Mouse (Mus musculus): ENCODE measurements around the gene Smagp. TPM values are rescaled to one million over a fixed set of nuclear protein-coding genes. Genes with fewer than 3 reads are reported as not detected.

Smagp gene
- polyA plus RNA-seq, 1 experiment from 2014 or later, result 15.0 TPM

DNA sequence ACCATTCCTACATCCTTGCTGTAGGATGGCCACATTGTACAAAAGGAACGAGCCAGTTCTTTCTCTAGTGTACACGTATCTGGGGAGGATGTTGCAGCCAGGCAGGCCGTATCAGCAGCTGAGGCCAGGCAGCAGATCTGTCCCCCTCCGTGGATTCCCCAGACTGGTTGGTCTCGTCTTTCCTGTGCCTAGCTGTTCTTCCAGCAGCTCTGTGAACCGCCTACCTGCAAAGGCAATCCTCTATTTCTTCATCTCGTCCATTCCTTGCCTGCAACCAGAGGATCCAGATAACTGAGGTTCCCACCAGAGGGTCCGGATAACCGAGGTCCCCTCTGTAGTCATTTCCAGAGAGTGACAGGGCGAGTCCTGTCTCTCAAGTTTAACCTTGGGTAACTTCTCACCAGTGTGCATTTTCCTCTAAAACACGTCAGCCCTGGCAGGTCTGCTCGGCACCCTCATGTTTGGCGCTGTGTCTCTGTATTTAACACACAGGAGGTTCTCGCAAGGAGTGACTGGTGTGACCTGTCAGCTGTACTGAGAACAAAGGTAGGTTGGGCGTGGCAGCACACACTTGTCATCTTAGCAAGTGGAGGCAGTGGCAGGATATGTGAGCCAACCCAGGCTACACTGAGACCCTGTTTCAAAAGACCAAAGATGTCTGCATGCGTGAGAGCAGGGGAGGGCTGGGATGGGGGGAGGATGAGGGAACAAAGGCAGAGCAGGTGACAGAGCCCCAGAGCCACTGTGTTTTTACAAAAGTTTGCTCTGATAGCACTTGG is 3.4 kb upstream of the Smagp start:
- Histone ChIP-seq H3K4me3 (no peak overlapping the region), H3K27me3 (replicated peaks) (peaks cover 29% of the 10 kb centered on the region), H3K4me2 (no peak overlapping the region), H3K9me3 (replicated peaks) (no peaks in the 10 kb centered on the region), H3K9ac (peak overlapping the region; percentile 8), H3K4me1 (replicated peaks) (peaks cover 31% of the 10 kb centered on the region), H3K27ac (ENCODE audit: poor library complexity, severe bottlenecking) (peak overlapping the region; percentile 55), H3K36me3 (no peaks in the 10 kb centered on the region)
- 69% methylated on average over 16 of the region's 16 CpGs for WGBS
- ATAC-seq (ENCODE audit: insufficient number of reproducible peaks, low FRiP score), result no peak

DNA sequence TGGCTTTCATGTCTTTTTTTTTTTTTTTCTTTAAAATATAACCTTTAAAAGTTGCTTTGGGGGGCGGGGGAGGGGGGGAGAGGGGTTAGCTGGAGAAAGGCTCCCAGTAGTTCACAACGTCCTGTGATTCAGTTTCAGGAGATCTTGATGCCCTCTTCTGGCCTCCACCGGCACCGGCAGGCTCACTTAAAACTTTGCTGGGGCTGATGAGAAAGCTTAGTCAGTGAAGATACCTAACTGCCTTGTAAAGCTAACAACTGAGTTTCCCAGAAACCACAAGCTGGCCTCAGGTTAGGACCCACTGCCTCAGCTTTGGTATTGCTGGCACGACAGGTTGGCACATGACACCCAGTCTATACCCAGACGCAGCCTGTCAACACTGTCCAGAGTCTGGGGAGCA is 921 bp upstream of the Smagp start:
- Histone ChIP-seq H3K4me1 (replicated peaks) (peaks cover 34% of the 10 kb centered on the region), H3K4me2 (peak overlapping the region; percentile 93), H3K36me3 (no peaks in the 10 kb centered on the region), H3K27me3 (replicated peaks) (peaks cover 38% of the 10 kb centered on the region), H3K4me3 (no peak overlapping the region), H3K9me3 (replicated peaks) (no peaks in the 10 kb centered on the region), H3K9ac (no peak overlapping the region), H3K27ac (ENCODE audit: poor library complexity, severe bottlenecking) (no peak overlapping the region)
- ATAC-seq (ENCODE audit: insufficient number of reproducible peaks, low FRiP score), result no peak
- 14% methylated on average over 6 of the region's 6 CpGs for WGBS

DNA sequence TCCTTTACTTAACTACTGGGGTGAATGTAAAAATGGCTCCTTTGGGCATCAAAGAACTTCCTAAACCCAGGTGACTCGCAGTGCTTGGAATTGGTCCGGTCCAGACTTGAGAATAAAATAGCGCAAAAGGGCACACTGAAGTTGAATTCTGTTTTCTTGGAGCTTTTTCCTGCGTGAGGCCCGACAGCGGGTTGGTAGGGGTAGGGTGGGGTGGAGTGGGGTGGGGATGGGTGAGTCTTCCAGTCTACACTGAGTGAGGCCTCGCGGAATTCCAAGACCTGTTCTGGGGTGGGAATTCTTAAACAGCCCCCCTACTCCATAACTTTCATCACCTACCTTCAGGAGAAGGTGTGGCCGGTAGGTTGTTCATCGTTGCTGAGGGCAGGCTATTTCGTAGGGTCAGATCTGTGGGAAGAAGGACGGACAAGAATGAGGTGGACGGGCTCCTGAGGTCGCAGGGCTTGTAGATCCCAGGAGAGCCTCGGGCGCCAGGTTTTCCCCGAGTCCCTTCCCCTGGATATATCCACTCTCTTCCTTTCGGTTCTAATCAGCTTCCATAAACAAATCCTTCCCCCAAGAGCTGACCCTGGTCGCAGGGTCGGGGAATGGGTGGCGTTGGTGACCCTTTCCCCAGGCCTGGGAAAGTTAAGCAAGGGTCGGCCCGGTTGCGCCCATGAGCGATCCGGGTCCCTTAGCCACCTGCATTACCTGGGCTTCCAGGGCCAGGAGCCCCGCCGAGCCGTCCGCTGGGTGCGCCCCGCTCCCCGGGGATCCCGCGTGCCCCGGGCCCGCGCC is 692 bp downstream of the Smagp start:
- Histone ChIP-seq H3K9me3 (replicated peaks) (no peaks in the 10 kb centered on the region), H3K4me1 (replicated peaks) (peaks cover 34% of the 10 kb centered on the region), H3K27me3 (replicated peaks) (peaks cover 38% of the 10 kb centered on the region), H3K9ac (peak overlapping the region; percentile 74), H3K36me3 (no peaks in the 10 kb centered on the region), H3K27ac (ENCODE audit: poor library complexity, severe bottlenecking) (no peak overlapping the region), H3K4me2 (peak overlapping the region; percentile 93), H3K4me3 (peak overlapping the region; percentile 70)
- 2% methylated on average over 34 of the region's 38 CpGs for WGBS
- no peak for ATAC-seq (ENCODE audit: insufficient number of reproducible peaks, low FRiP score)

DNA sequence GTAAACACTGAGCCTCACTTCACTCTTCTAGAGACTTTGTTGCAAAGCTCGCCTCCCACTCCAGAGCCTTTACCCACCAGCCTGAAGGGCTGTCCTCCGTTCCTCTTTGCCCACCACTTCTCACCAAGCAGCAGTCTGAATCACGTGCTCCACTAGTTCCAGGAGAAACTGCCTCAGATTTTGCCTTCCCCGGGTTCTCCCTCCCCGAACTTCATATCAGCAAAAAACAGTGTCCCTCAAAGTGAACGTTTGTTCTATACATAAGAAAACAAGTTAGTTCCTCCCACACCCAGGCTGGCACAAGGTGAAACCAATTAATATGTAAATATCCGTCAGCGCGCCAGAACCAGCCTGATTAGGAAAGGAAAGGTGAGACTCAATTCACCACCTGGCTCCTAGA is 1.5 kb downstream of the Smagp start:
- no peak for ATAC-seq (ENCODE audit: insufficient number of reproducible peaks, low FRiP score)
- WGBS, result 8% methylated on average over 9 of the region's 9 CpGs
- H3K4me1 ChIP-seq (replicated peaks), result peaks cover 26% of the 10 kb centered on the region
- H3K4me3 ChIP-seq, result peak overlapping the region; percentile 70
- no peak overlapping the region for H3K9ac ChIP-seq
- H3K4me2 ChIP-seq, result peak overlapping the region; percentile 93
- H3K36me3 ChIP-seq, result no peaks in the 10 kb centered on the region
- H3K9me3 ChIP-seq (replicated peaks), result no peaks in the 10 kb centered on the region
- H3K27ac ChIP-seq (ENCODE audit: poor library complexity, severe bottlenecking), result no peak overlapping the region
- H3K27me3 ChIP-seq (replicated peaks), result peaks cover 38% of the 10 kb centered on the region

DNA sequence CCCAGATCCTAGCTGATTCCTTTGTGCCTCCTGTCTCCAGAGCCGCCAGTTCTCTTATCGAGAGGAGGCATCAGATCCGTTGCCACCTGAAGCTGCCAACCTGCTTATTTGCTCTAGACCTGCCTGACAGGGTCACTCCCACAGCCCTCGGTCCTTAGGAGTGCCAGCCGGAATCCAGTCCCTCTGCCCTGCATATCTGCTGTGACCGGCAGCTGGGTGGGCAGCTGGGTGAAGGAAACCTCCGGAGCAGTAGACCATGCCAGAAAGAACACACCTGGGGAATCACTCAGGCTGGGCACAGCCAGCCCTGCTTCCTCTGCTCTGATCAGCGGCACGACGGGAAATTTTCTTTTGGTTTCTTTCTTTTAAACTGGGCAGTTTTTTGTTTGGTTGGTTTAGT is 3.4 kb downstream of the Smagp start:
- WGBS, result 73% methylated on average over 10 of the region's 10 CpGs
- no peak overlapping the region for H3K4me3 ChIP-seq
- no peak overlapping the region for H3K9ac ChIP-seq
- no peak for ATAC-seq (ENCODE audit: insufficient number of reproducible peaks, low FRiP score)
- peaks cover 26% of the 10 kb centered on the region for H3K4me1 ChIP-seq (replicated peaks)
- H3K27me3 ChIP-seq (replicated peaks), result peaks cover 30% of the 10 kb centered on the region
- no peaks in the 10 kb centered on the region for H3K9me3 ChIP-seq (replicated peaks)
- no peak overlapping the region for H3K27ac ChIP-seq (ENCODE audit: poor library complexity, severe bottlenecking)
- no peak overlapping the region for H3K4me2 ChIP-seq
- no peaks in the 10 kb centered on the region for H3K36me3 ChIP-seq

DNA sequence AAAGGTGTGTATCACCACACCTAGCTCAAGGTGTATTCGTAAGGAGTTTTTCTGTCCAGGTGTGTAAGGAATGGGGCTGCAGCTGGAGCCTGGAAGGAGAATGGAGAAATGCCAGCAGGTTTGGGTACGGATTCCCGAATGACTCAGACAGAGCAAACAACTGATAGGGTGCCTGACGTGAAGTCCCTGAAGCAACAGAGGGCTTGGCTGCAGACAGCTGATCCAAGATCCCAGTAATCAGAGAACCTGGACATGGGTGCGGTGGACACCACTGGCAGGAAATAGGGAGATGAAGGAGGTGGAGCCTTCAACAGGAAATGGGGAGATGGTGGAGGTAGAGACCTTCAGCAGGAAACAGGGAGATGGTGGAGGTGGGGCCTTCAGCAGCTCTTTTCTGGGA is 4.4 kb downstream of the Smagp start:
- Histone ChIP-seq H3K9me3 (replicated peaks) (no peaks in the 10 kb centered on the region), H3K4me3 (no peak overlapping the region), H3K4me2 (no peak overlapping the region), H3K4me1 (replicated peaks) (peaks cover 26% of the 10 kb centered on the region), H3K27me3 (replicated peaks) (peaks cover 23% of the 10 kb centered on the region), H3K27ac (ENCODE audit: poor library complexity, severe bottlenecking) (no peak overlapping the region), H3K36me3 (no peaks in the 10 kb centered on the region), H3K9ac (no peak overlapping the region)
- no peak for ATAC-seq (ENCODE audit: insufficient number of reproducible peaks, low FRiP score)
- WGBS, result 58% methylated on average over 5 of the region's 5 CpGs

DNA sequence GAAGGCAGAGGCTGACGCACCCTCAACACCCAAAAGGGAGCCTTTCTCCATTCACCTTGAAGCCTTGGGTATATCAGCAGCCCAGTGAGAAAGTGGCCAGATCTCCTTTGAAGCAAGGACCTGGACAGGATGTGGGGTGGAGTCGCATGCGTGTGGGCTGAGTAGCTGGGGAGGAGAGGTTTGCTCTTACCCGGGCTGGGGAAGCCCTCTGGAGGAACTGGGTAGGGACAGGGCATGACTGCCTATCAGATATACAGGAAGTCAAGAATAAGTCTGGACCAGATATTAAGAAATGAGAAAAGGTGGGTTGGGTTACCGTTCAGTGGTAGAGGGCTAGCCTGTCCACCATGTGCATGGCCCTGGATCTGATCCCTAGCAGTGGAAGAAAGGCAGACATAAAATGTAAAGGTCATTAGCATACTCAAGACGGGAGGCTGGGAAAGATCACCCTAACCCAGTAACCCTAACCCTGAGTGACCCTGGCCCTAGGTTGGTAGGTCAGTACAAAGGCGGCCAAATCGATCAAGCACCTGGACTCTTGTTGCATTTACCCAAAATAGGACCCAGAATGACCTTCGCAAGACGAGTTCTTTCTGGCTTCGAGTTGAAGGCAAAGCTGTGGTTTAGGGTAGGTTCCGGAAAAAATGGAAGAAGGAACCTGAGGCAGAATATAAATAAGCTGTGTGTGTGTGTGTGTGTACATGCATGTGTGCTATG is 5.1 kb downstream of the Smagp start:
- Histone ChIP-seq H3K4me2 (no peak overlapping the region), H3K27me3 (replicated peaks) (peaks cover 23% of the 10 kb centered on the region), H3K36me3 (no peaks in the 10 kb centered on the region), H3K27ac (ENCODE audit: poor library complexity, severe bottlenecking) (no peak overlapping the region), H3K9ac (no peak overlapping the region), H3K4me3 (no peak overlapping the region), H3K4me1 (replicated peaks) (peaks cover 23% of the 10 kb centered on the region), H3K9me3 (replicated peaks) (no peaks in the 10 kb centered on the region)
- 74% methylated on average over 12 of the region's 12 CpGs for WGBS
- no peak for ATAC-seq (ENCODE audit: insufficient number of reproducible peaks, low FRiP score)

DNA sequence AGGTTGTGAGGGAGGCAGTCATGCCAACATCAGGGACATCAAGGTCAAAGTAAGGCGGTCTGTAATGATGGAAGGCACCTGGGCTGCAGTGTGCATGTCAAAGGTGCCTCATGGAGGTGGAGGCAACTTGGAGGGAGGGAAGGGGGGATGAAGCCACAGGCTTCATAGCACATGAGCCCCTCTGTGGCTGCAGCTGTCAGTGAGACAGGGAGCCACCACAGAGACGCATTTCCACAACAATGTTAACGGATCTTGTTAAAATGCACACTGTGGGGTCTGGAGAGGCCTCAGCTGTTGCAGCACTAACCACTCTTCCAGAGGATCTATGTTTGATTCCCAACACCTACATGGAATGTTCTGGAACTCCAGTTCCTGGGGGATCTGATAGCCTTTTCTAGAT is 6.6 kb downstream of the Smagp start:
- no peak overlapping the region for H3K27ac ChIP-seq (ENCODE audit: poor library complexity, severe bottlenecking)
- H3K4me1 ChIP-seq (replicated peaks), result peaks cover 17% of the 10 kb centered on the region
- H3K4me2 ChIP-seq, result no peak overlapping the region
- ATAC-seq (ENCODE audit: insufficient number of reproducible peaks, low FRiP score), result no peak
- peaks cover 8% of the 10 kb centered on the region for H3K27me3 ChIP-seq (replicated peaks)
- H3K36me3 ChIP-seq, result no peaks in the 10 kb centered on the region
- H3K4me3 ChIP-seq, result no peak overlapping the region
- WGBS, result 80% methylated on average over 3 of the region's 3 CpGs
- H3K9me3 ChIP-seq (replicated peaks), result no peaks in the 10 kb centered on the region
- no peak overlapping the region for H3K9ac ChIP-seq

DNA sequence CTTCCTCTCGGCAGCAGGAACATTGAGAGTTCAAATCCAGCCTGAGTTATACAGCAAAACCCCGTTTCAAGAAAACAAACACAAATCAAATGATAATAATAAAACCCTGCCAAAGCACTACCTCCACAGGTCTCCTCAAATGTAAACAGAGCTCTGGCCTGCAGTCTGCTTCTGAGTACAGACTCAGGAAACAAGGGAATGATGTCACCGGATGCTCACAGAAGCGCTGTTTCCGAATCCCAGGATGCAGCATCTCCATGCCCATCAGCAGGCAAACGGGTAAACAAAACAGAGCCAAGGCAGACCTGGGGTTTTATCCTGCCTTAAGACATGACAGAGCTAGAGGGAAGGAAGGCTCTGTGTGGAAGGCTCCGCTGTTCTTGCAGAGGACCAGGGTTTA is 7.9 kb downstream of the Smagp start:
- Histone ChIP-seq H3K4me1 (replicated peaks) (peaks cover 17% of the 10 kb centered on the region), H3K4me3 (no peak overlapping the region), H3K27me3 (replicated peaks) (no peaks in the 10 kb centered on the region), H3K4me2 (no peak overlapping the region), H3K9ac (no peak overlapping the region), H3K27ac (ENCODE audit: poor library complexity, severe bottlenecking) (0 out of 2 replicates have a peak overlapping the region, but pooled peaks have one; percentile 4), H3K9me3 (replicated peaks) (no peaks in the 10 kb centered on the region), H3K36me3 (no peaks in the 10 kb centered on the region)
- ATAC-seq (ENCODE audit: insufficient number of reproducible peaks, low FRiP score), result no peak
- 47% methylated on average over 7 of the region's 7 CpGs for WGBS

DNA sequence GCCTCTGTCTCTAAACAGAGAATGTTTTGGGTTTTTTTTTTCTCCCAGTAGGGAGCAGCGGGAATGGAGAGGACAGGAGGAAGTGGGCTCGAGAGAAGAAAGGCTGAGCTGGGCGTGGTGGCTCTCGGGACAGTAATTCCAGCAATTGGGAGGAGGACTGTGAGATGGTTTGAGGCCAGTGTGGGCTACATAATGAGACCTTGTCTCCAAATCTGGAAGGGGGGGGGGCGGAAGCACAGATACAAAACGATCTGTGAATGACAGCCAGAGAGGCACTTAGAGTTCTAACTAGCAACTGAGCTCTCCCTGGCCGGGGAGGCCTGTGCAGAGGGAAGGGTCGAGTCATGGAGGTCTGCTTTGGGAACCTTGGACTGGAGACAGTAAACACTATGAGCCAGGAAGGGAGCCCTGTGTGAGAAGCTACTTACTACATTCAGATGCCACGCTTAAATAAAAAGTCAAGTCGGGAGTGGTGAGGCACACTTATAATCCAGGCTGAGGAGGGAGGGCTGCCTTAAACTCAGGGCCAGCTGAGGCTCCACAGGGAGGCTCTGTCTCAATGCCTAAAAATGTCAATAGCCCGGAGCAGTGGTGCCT is 8.9 kb downstream of the Smagp start:
- 13% methylated on average over 11 of the region's 11 CpGs for WGBS
- ATAC-seq (ENCODE audit: insufficient number of reproducible peaks, low FRiP score), result no peak
- Histone ChIP-seq H3K36me3 (no peaks in the 10 kb centered on the region), H3K9ac (no peak overlapping the region; the same call in 1 of the 2 replicates), H3K4me2 (peak overlapping the region; percentile 27), H3K4me3 (no peak overlapping the region), H3K27me3 (replicated peaks) (no peaks in the 10 kb centered on the region), H3K9me3 (replicated peaks) (no peaks in the 10 kb centered on the region), H3K27ac (ENCODE audit: poor library complexity, severe bottlenecking) (no peak overlapping the region; the same call in 1 of the 2 replicates), H3K4me1 (replicated peaks) (peaks cover 17% of the 10 kb centered on the region)

DNA sequence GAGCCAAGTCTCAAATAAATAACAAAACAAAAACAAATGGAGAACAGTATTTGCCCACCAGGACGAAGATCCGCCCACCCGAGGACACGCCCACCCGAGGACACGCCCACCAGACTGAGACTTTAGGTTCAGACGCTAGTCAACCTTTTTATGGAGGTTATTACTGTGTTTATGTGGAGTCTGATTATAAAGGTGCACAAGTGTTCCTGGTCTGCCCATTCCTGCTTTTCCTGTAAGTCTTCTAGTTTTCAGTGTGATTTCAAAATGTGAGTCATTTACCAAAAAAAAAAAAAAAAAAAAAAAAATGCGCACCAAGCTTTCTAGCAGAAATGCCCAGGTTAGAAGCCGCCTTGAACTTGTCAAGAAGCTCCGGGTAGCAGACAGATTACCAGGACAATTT is 9.5 kb downstream of the Smagp start:
- H3K27me3 ChIP-seq (replicated peaks), result no peaks in the 10 kb centered on the region
- no peak overlapping the region for H3K4me3 ChIP-seq
- H3K36me3 ChIP-seq, result no peaks in the 10 kb centered on the region
- 20% methylated on average over 10 of the region's 10 CpGs for WGBS
- no peak for ATAC-seq (ENCODE audit: insufficient number of reproducible peaks, low FRiP score)
- H3K27ac ChIP-seq (ENCODE audit: poor library complexity, severe bottlenecking), result no peak overlapping the region
- H3K4me1 ChIP-seq (replicated peaks), result peaks cover 13% of the 10 kb centered on the region
- H3K9ac ChIP-seq, result no peak overlapping the region
- peak overlapping the region; percentile 27; the same call in 1 of the 2 replicates for H3K4me2 ChIP-seq
- no peaks in the 10 kb centered on the region for H3K9me3 ChIP-seq (replicated peaks)

Measured in heart, embryonic 12.5 days (tissue).